Mouse (Mus musculus) kidney, adult 8-10 months (tissue): ENCODE results near the gene Efl1.

Experiments used
- DNase-seq, 2 experiments: peaks; one replicate each; pipeline ENCODE4 v3.0.0; 2022

Efl1 gene

DNA sequence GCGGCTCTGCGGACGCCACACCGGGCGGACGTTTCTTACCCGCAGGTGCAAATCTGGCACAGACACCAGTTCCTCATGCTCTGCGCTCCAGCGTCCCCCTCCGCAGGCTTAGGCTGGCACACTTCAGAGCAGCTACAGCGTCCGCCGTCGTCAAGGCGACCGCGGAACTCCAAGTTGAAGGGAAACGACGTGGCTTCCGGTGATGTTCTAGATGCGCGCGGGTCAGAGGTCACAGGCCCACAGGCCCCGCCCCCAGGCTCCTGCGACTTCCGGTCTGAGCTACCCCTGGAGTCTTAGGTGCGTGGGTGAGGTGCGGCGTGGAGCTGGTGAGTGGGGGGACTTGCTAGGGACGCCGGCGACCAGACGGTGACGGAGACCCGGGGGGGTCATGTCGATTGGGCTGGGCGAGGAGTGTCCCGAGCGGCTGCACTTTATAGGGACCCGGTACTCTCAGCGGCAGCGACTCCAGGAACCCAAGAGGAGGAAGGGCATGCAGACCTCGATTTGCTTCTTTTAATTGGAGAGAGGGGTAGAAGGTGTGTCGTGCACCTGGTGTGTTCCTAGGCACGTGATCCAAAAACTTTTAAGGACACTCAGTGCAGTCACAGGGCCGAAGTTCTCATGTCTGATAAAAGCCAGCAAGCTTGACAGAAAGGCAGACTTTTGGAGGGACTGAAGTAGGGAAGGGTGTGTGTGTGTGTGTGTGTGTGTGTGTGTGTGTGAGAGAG lies at the start of gene Efl1, which contains the start of gene Saxo2:
TSS of gene Efl1 (plus strand) at position 262 of the 728 bp plus-strand sequence.
TSS of gene Saxo2 (minus strand) at position 176 of the 728 bp plus-strand sequence.
- DNase-seq = peak; percentile 94 to 97

DNA sequence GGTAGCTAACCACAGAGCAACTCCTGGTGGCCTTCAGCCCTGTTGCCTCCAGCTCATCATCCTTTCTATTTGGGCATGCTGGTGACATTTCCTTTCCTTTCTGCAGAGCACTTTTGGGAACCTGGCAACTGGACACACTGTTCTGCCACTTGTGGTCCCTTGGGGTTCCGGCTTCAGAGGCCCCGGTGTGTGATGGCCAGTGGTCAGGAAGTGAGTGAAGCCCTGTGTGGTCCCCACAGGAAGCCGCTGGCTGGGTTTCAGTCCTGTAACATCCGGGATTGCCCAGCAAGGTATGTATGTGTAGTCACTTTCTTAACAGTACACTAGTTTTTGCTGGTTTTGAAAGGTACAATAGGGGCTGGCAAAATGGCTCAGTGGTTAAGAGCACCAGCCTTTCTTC lies 46.4 kb upstream of the Efl1 start:
- DNase-seq = no peak

DNA sequence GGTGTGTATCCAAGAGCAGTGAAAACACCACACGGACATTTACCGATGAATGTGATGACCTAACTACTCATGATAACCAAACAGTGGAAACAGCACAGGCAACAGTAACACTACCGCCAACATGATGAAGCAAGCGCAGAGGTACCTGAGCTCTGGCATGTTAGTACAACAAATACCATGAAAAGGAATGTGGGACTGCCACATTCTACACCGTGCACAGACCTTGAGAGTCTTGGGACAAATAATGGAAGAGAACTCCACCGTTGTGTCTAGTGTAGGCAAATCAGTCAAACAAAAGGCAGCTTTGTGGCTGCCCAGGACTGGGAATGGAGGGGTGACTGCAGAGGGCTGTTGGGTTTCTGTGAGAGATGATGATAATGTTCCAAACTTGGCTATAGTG lies 43.0 kb upstream of the Efl1 start:
- DNase-seq = no peak

DNA sequence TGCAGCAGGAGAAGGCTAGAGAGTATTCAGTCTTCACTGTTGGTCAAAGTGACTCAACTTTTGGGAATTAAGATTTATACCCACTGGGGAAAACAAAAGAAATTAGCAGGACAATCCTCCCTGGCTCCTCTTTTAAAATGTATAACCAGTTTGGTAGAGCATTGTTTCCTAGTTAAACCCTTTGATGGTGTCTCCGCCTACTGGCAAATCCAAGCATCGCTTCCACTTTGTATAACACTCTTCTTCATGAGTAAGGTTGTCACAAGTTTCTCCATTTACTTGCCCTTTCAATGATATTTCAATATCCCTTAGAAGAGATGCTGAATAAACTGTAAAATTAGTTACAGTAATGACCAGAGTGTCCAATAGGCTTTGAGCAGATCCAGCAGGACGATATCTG lies 38.8 kb upstream of the Efl1 start:
- DNase-seq = no peak

DNA sequence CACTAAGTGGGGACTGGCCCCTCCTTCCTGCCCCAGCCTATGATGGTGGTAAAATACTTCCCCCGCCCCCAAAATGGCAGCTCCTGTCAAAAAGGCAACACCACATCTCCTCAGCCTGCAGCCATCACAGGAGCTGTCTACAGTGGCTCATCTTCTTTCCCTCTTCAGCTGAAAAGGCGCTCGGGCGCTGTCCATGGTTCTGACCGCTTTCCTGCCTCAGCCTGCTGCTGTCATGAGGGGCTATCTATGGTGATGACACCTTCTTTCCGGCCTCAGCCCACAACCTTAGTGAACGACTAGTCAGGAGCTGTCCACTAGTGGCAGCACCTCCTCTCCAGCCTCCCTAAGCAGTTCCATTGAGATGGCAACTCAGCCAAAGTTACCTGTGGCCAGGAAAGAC lies 23.1 kb upstream of the Efl1 start:
- DNase-seq = peak in 1 of 2 experiments; percentile 12

DNA sequence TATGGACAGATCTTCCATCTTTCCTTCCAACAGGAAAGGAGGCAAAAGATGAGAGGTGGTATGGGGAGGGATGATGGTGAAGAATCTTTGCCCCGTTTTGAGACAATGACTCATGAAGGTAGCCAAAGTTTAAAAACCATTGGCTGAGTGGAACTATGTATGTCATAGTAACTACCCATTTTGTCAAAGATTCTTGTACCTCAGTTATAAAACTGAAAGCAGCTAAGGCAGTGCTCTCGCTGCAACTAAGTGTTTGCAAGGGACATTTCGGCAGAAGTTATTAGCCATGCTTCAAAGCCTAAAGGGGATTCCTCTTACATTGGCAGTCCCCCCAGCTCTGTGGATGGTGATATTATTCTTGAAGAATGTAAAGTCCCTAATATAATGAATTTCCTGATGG lies 1.2 kb upstream of the Efl1 start:
- no peak for DNase-seq

DNA sequence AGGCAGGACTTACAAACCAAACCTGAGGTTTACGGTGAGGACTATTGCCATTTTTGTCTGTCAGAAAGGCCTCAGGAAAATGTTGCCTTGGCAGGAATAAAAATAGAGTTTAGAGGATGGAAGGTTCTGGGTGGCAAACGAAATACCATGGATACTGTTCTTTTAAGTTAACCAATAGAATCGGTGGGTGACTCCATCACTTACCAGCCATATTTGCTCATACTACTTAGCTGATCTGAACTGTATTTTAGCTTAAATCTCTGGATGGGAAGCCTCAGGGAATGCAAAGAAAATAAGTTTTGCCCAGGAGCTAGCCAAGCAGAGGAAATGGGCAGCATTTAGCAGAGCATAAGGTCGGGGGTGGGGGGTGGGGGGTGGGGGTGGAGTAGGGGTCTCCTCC lies 505 bp upstream of the Efl1 start:
- no peak for DNase-seq

DNA sequence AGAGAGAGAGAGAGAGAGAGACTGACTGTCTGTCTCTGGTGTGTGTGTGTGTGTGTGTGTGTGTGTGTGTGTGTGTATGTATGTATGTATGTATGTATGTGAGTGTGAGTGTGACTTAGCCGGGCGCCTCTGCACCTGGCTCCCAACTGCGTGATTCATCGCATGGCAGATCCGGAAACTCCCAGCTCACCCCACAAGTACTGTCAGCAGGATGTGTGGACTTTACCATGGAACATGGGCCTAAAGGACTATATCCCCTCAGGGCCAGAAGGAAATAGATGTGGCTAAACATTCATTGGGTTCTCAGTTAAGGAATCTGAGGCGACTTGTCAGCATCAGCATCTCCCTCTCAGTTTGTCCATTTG lies 649 bp downstream of the Efl1 start:
- DNase-seq = peak in 1 of 2 experiments; percentile 3

DNA sequence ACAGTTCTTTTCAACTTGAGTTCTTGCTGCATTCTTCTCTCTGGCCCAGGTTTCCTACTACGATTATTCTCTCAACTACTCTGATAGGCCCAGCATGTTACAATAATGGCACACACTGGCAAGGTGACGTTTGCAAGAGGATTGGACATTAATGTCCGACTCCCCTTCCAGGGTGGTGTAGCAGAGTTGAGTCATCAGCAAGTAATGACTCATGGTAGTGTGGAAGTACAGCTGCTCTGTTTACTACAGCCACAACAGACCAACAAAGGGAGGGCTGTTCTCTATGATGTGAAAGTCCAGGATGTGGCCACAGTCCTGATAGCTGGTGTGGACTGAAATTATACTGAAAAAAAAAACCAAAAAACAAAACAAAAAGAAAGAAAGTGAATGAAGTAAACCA lies 16.2 kb downstream of the Efl1 start:
- no peak for DNase-seq

DNA sequence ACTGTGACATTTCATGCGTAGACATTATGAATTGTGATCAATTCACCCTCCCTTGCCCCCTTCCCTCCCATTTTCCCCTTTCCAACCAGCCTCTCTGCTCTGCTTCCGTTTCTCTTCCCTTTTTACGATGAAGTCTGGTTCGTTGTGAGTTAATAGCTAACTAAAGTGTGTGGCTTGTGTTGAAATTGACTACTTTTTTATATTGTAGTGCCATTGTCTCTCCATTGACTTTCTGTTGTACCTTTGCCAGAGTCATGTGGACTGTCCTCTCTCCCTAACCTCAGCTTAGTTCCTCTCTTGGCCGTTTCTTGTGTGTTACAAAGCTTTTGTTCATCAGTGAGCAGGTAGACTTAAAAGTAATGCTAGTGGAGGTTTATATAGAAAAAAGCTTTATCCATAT lies 27.6 kb downstream of the Efl1 start:
- no peak for DNase-seq

DNA sequence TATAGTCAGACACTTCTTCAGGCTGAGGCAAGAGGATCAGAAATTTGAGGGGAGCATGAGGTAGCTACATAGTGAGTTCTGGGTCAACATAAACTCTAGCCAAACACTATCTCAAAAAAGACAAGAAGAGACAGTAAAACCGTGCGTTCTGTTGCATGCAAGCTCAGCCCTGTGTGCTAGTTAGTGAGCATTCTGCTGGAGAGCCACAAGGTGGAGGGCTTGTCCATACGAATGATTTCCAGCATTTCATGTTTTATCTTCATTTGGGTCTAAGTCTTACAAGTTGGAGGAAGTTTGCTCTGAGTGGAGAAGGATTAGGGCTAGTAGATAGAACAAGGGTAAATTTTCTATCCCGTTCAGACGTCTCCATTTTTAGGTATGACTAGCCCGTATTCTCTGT lies 28.4 kb downstream of the Efl1 start:
- no peak for DNase-seq

DNA sequence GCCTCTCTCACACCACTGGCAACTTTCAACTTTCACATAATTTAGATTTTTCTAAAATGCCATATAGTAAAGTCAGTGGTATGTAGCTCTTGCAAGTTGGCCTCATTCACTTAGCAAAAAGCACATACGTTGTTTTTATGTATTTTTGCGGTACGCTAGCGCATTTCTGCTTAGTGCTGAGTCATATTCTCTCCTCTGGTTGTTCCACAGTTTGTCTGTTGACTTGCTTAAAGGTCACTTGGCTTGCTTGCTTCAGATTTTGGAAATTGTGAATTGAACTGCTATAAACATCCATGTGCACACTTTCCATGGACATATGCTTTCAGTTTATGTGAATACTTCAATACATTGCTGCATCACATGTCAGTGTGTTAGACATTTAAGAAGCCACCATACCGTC lies 31.5 kb downstream of the Efl1 start:
- DNase-seq = no peak

DNA sequence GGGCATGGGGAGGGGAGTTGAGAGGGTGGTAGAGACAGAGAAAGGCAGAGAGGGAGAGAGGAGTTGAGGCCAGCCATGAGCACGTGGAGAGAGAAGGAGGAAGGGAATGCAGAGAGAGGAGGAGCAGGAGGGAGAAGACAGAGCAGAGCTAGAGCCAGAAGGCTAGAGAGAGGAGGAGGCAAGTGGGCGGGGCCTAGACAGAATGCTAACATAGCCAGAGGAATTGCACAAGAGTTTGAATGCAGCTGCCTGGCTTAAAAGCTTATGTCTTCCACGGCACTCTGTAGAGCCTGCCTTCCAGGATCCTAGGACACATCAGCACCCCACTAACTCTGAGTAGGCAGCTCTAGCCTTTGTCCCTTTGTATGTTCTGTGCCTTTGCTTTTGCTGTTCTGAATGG lies 40.3 kb downstream of the Efl1 start:
- DNase-seq = peak in 1 of 2 experiments; percentile 6

DNA sequence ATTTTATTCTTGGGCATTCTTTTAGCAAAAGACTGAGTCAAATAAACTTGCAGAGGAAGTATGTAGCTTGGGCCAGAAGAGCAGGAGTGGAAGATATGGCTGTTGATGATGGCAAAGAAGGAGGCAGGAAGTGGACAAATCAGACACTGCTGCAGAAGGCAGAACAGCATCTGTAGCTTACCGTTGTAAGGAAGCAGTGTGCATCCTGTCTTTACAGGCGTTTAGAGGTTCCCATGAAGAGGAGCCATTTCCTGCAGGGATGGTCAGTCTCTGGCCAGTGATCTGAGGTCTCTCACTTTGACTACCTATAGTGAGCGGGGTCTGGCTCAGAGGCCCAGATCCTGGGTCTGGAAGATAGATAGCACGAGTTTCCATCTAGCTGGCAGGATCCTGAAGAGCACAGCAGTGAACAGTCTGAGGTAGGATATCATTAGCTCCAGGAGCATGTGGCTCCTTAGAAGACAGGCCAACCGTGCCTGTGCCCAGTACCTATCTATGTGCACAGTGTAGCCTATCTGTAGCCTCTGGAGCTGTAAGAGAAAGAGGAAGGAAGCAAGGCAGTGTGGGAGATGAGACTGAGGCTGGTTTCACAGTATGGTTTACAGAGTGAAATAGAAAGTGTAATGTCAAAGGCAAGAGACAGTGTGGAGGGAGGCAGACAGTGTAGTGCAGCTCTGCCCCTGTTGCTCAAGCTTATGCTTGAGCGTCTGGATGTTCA lies 42.8 kb downstream of the Efl1 start:
- DNase-seq = no peak

DNA sequence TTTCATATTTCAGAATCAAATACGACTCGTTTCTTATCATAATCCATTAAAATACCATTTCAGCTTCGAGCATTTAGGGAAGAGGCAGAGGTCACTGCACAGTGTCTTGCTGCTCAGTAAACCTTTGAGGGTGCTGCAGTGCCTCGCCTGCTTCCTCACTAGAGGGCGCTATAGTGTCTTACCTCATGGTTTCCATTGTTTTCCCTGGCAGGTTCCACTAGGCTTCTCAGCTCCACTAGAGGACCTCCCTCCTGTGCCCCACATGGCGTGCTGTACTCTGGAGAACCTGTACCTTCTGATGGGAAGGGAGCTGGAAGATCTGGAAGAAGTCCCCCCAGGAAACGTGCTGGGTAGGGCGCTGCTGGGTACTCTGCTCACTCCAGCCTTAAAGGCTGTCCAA lies 49.3 kb downstream of the Efl1 start:
- DNase-seq = no peak

DNA sequence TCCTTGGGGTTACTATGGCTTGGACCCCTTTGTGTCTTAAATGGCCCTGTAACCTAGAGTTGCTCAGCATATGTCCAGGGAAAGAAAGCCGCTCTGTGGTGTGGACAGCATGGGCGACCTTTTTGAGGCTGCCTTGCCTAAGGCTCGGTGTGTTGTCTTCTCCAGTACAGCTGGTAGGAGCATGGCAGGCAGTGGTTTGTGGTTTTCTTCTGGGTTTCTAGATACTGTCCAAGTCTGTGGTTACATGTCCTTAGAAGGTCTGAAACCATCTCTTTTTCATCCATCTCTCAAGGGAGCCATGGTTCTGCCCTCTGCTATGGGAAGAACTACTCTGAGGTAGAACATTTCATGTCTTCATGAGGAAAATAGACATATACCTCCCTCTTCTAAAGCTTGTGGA lies 50.6 kb downstream of the Efl1 start:
- no peak for DNase-seq

DNA sequence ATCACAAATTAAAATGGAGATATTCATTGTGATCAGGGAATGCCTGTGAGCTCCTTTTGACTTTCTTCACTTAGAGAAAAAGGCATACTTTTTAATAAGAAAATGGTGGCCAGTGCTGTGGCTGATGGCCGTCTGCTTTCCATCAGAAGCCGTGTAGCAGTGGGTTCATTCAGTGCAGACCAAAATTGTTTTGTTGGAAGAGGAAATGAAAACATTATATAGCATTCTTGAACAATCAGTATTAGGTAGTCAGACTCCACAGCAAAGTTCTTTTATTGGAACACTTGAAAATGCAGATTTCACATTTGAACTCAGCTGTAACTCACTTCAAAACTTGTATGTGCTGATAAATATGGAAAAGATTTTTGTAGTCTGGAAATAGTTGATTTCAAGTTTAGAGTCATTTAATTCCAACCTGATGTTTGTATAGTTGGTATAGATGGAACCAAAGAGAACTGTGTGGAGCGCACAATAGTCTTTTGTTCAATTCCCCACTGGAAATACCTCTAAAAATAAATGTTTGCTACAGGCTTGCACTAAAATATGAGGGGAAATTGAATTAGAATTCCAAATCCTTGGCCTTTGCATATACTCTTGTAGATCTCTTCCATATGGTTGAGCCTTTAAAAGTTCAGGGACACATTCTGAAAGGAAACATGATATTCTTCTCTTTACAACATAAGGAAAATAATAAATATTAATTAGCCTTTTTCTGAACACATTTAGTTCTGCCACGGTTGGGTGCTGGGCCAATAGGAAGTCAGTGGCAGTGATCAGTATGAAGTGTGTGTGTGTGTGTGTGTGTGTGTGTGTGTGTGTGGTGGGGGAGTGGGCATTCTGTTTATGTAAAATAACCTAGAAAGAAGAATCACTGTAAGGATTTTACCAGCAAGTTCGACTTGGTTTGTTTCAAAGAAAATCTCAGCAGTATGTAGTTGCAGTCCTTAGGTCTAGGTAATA lies 54.2 kb downstream of the Efl1 start:
- no peak for DNase-seq

DNA sequence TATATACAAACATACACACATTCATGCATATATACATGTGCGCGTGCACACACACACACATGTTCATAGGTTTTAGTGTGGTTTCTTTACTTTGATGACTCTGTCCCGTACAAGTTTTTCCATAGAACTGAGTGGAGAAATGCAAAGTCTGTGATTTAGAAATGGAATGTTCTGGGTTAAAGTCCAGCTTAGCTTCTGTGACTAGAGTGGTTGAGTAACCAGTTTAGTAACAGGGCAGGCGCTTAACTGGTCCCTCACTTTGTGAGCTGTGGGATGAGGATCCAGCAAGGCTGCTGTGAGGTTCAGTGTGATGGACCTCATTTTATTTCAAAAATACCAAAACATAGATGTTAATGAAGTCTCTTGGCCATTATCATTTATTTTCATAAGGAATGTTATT lies 60.8 kb downstream of the Efl1 start:
- no peak for DNase-seq

DNA sequence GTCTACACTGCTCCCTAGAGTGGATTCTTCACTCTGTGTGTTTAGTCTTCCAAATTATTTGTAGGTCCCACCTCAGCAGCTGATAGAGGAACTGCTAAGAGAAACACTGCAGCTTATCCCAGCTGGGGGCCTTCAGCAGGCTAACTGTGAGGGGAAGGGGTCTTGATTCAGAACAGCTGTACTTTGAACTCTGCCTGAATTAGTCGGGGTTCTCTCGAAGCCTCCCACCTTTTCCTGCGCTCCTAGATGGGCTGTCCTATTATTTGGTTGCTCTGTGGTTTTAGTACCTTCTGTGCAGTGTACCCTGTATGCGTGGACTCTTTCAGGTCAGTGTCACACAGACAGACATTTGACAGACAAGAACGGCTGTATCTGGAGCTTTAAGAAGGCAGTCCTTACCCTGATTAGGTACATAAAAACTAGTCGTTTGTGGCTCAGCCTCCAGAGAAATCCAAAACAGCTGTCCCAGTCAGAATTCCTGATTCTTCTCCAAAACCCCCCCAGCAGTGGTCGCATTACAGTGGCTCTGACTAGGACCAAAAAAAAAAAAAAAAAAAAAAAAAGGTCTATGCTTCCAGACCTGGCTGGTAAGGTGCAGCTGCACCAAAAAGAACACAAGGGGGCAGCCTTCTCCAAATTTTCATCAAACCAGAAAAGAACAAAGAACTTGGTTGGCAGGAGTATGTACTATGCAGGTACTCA lies 66.9 kb downstream of the Efl1 start:
- peak; percentile 39 to 44 for DNase-seq

DNA sequence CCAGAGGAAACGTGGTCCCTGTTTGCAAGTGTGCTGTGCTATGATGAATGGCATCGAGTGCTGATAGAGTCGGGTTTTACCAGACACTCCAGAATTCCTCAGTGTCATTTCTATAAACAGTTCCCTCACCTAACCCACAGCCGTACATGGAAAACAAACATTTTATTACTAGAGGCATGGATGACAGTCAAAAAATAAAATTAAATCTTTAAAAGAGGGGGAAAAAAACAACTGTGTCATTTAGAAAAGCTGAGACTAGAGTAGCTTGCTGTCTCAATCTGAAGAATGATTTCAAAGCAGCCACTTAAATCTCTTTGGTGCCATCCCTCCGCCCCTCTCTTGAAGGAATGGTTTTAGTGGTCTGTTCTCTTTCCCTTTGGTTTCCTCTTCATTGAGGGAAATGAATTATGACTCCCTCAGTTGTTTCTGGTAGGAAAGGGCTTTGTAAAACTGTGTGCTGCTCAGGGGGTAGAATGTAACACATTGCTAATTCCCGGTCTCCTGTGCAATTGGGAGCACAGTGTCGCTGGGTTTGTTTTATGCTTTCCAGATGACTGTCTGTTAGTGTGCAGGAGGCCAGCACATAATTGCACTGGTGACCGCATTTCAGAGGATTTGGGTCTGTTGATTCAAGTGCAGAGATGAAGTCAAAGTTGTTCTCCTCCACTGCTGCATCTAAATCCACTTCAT lies 67.6 kb downstream of the Efl1 start:
- no peak for DNase-seq

DNA sequence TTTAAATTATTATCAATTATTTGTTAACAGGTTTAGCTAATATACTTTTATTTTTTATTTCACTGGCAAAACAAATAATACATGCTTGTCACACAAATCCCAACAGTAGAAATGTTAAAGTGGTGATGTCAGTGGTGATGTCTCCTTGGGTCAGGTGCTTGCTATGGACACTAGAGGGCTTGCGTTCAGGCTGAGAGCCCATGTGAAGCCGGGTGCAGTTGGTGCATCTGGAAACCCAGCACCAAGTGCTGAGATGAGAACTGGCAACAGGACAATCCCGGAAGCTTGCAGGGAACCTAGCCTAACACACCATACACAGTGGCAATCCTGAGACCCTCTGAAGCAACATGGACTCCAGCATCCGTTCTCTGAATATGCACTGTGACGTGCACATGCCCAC lies 70.9 kb downstream of the Efl1 start:
- no peak for DNase-seq

DNA sequence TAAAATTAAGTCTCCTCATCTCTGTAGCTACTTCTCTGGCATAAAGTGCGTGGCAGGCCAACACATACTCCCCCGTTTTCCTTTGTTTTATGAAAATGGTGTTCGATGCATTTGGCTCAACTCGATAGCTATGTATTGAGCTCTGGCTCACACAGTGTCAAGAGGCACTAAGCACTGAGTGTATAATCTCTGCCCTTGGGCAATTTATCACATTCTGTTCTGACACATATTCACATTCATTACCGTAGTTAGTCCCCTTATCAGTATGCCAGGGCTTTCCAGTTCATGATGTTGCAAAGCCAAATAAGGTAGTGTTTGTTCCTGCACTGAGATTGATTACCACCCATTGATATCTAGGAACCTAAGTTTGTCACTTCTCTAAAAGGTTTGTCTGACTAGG lies 71.3 kb downstream of the Efl1 start:
- DNase-seq = no peak
